Mouse (Mus musculus) frontal cortex, adult 2 months (tissue): ENCODE data around the gene Nfu1. TPM values are rescaled to one million over a fixed set of nuclear protein-coding genes. Genes with fewer than 3 reads are reported as not detected.

ENCODE experiments used
- DNase-seq, 2 experiments: peaks; one replicate each; pipeline ENCODE4 v3.0.0; 2022; ENCODE audit warnings: low spot score in 1 of 2; ENCODE audit errors: extremely low spot score in 1 of 2
- polyA plus RNA-seq: library from polyadenylated mRNA; depleted of rRNA; stranded (reverse); fragments of >200 nt; gene quantifications from 2 replicates; pipeline ENCODE4 v1.2.3, GENCODE M21; 2012; rRNA removed

The Nfu1 gene
- polyA plus RNA-seq: 110 and 130 TPM in 2 replicates

- DNase-seq: no peak
Measured at GRCm38 (mm10) chr6:87008887-87009286, at the start of gene Nfu1. Nfu1 (plus strand) TSS chr6:87009236.

GRCm38 (mm10) chr6:86963987-86964685 lies 44.9 kb upstream of the Nfu1 start:
- no peak for DNase-seq

- DNase-seq: no peak
Measured at GRCm38 (mm10) chr6:86967166-86967565, 41.9 kb upstream of the Nfu1 start.

- peak in 1 of 2 experiments; percentile 43 for DNase-seq
Measured at GRCm38 (mm10) chr6:86973956-86974355, 35.1 kb upstream of the Nfu1 start.

GRCm38 (mm10) chr6:86978156-86978908 lies 30.7 kb upstream of the Nfu1 start:
- no peak for DNase-seq

- no peak for DNase-seq
Measured at GRCm38 (mm10) chr6:86978909-86979265, 30.1 kb upstream of the Nfu1 start.

- no peak for DNase-seq
Measured at GRCm38 (mm10) chr6:86981206-86981605, 27.8 kb upstream of the Nfu1 start.

- no peak for DNase-seq
Measured at GRCm38 (mm10) chr6:86985314-86986106, 23.5 kb upstream of the Nfu1 start.

GRCm38 (mm10) chr6:86989576-86989975 lies 19.5 kb upstream of the Nfu1 start:
- DNase-seq: no peak

GRCm38 (mm10) chr6:86991041-86991440 lies 18.0 kb upstream of the Nfu1 start:
- DNase-seq: no peak

- no peak for DNase-seq
Measured at GRCm38 (mm10) chr6:86992349-86992748, 16.7 kb upstream of the Nfu1 start.

GRCm38 (mm10) chr6:86994254-86994653 lies 14.8 kb upstream of the Nfu1 start:
- DNase-seq: no peak

- DNase-seq: peak; percentile 30 to 60
Measured at GRCm38 (mm10) chr6:86996629-86997307, 12.3 kb upstream of the Nfu1 start.

GRCm38 (mm10) chr6:86997360-86997759 lies 11.7 kb upstream of the Nfu1 start:
- DNase-seq: no peak

GRCm38 (mm10) chr6:87001995-87002394 lies 7.0 kb upstream of the Nfu1 start:
- no peak for DNase-seq

GRCm38 (mm10) chr6:87002521-87003055 lies 6.4 kb upstream of the Nfu1 start:
- DNase-seq: peak; percentile 61 to 92

- DNase-seq: no peak
Measured at GRCm38 (mm10) chr6:87004099-87004498, 4.9 kb upstream of the Nfu1 start.

- DNase-seq: no peak
Measured at GRCm38 (mm10) chr6:87005577-87005976, 3.5 kb upstream of the Nfu1 start.

GRCm38 (mm10) chr6:87009692-87010328 lies 774 bp downstream of the Nfu1 start:
- DNase-seq: peak; percentile 89 to 97

- peak in 1 of 2 experiments; percentile 79 for DNase-seq
Measured at GRCm38 (mm10) chr6:87016916-87017315, 7.9 kb downstream of the Nfu1 start.
